Mouse (Mus musculus) brain, embryonic 14.5 days (tissue): ENCODE data around the gene Atp5h.

ENCODE experiments used
- CTCF ChIP-seq: fragments of 200-500 bp; IDR thresholded peaks from 2 replicates; pipeline ENCODE4 v1.5.1; 2012; ENCODE audit warnings: inconsistent platforms, mild to moderate bottlenecking, moderate library complexity, borderline replicate concordance; ENCODE audit not compliant: insufficient read depth, insufficient read length; ENCODE audit errors: extremely low read depth
- POLR2A ChIP-seq: fragments of 200-500 bp; IDR thresholded peaks from 2 replicates; pipeline ENCODE4 v1.6.1; 2012; ENCODE audit warnings: mild to moderate bottlenecking, inconsistent platforms, borderline replicate concordance; ENCODE audit not compliant: poor library complexity, insufficient read depth, insufficient read length, severe bottlenecking; ENCODE audit errors: extremely low read depth

- TF ChIP-seq CTCF (no peak), POLR2A (peak; percentile 38; the same call in 1 of the 2 replicates)
Observed at GRCm38 (mm10) chr11:115373805-115374694, 45.7 kb downstream of the Atp5h start.
